Mouse (Mus musculus) hindbrain, embryonic 12.5 days (tissue): ENCODE data around the gene Trappc10. TPM values are rescaled to one million over a fixed set of nuclear protein-coding genes. Genes with fewer than 3 reads are reported as not detected.
A peak's percentile ranks its signal among the peaks of the same experiment; 100 is the strongest.

Experiments used
- ATAC-seq: fragments of 200-750 bp; cut with Nextera tagmentation; 2 replicates; pipeline ENCODE4 v1.8.0; 2017; ENCODE audit warnings: moderate TSS enrichment; ENCODE audit not compliant: low FRiP score
- H3K27ac ChIP-seq: fragments of 300-500 bp; sonication (generic); 2 replicates; pipeline ENCODE4 v1.5.1; 2016; ENCODE audit warnings: mild to moderate bottlenecking
- H3K27me3 ChIP-seq: fragments of 300-500 bp; sonication (generic); 2 replicates; pipeline ENCODE4 v1.6.1; 2016; ENCODE audit warnings: mild to moderate bottlenecking
- H3K36me3 ChIP-seq: fragments of 300-500 bp; sonication (generic); 2 replicates; pipeline ENCODE4 v1.6.1; 2016; ENCODE audit warnings: mild to moderate bottlenecking
- H3K4me1 ChIP-seq: fragments of 300-500 bp; sonication (generic); 2 replicates; pipeline ENCODE4 v1.6.1; 2016
- H3K4me2 ChIP-seq: fragments of 300-500 bp; sonication (generic); replicated peaks from 2 replicates; pipeline ENCODE4 v1.6.1; 2016; ENCODE audit warnings: mild to moderate bottlenecking
- H3K4me3 ChIP-seq: fragments of 300-500 bp; sonication (generic); 2 replicates; pipeline ENCODE4 v1.5.1; 2016; ENCODE audit warnings: mild to moderate bottlenecking
- H3K9ac ChIP-seq: fragments of 300-500 bp; sonication (generic); 2 replicates; pipeline ENCODE4 v1.6.1; 2016; ENCODE audit warnings: mild to moderate bottlenecking, moderate library complexity
- H3K9me3 ChIP-seq: fragments of 300-500 bp; sonication (generic); replicated peaks from 2 replicates; pipeline ENCODE4 v1.6.1; 2016; ENCODE audit warnings: mild to moderate bottlenecking
- WGBS: fragments of 180-500 bp; shearing (Covaris S2); methylation state at CpG from one replicate; pipeline ENCODE4 v1.1.7; 2016; 5-methylcytosine and 5-hydroxymethylcytosine counted together
- polyA plus RNA-seq: library from polyadenylated mRNA; unstranded; fragments of >200 nt; fragmentation: Nextera tagmentation; extraction: Ambion mirVana; gene quantifications from 2 replicates; pipeline ENCODE4 v1.2.1, GENCODE M21; 2016

The Trappc10 gene
- polyA plus RNA-seq, 1 experiment from 2014 or later: 26.0 TPM

GRCm38 (mm10) chr10:78246725-78247124 is 2.3 kb upstream of the Trappc10 start:
- no peak for ATAC-seq

GRCm38 (mm10) chr10:78245225-78245547 is 745 bp upstream of the Trappc10 start:
- H3K9me3 ChIP-seq: no peaks in the 10 kb centered on the region
- no peaks in the 10 kb centered on the region for H3K27me3 ChIP-seq
- H3K36me3 ChIP-seq: 0 out of 2 replicates have a peak, but pooled peaks cover 2% of the 10 kb centered on the region
- peak overlapping the region; percentile 74 for H3K27ac ChIP-seq
- H3K9ac ChIP-seq: peak overlapping the region; percentile 92
- peaks cover 21% of the 10 kb centered on the region for H3K4me1 ChIP-seq
- WGBS: 18% methylated on average over 7 of the region's 7 CpGs
- peak overlapping the region; percentile 84 for H3K4me2 ChIP-seq
- peak overlapping the region; percentile 93 for H3K4me3 ChIP-seq
- peak; percentile 48 for ATAC-seq

More at GRCm38 (mm10) chr10:78246725-78247124, 2.3 kb upstream of the Trappc10 start:
- Histone ChIP-seq H3K4me1 (peaks cover 21% of the 10 kb centered on the region), H3K27me3 (no peaks in the 10 kb centered on the region), H3K9me3 (no peaks in the 10 kb centered on the region), H3K36me3 (0 out of 2 replicates have a peak, but pooled peaks cover 1% of the 10 kb centered on the region), H3K4me2 (no peak overlapping the region), H3K27ac (no peak overlapping the region), H3K4me3 (no peak overlapping the region), H3K9ac (no peak overlapping the region)
- WGBS: 94% methylated on average over 4 of the region's 4 CpGs

GRCm38 (mm10) chr10:78244058-78244437 is 393 bp downstream of the Trappc10 start:
- peaks cover 21% of the 10 kb centered on the region for H3K4me1 ChIP-seq
- under 1% methylated on average over 33 of the region's 33 CpGs for WGBS
- no peaks in the 10 kb centered on the region for H3K9me3 ChIP-seq
- peak overlapping the region; percentile 92 for H3K9ac ChIP-seq
- no peaks in the 10 kb centered on the region for H3K27me3 ChIP-seq
- H3K4me3 ChIP-seq: peak overlapping the region; percentile 93
- H3K27ac ChIP-seq: peak overlapping the region; percentile 74; the same call in 1 of the 2 replicates
- peak; percentile 65 for ATAC-seq
- 0 out of 2 replicates have a peak, but pooled peaks cover 2% of the 10 kb centered on the region for H3K36me3 ChIP-seq
- peak overlapping the region; percentile 84 for H3K4me2 ChIP-seq

- WGBS: 86% methylated on average over 6 of the region's 6 CpGs
- Histone ChIP-seq H3K9me3 (no peaks in the 10 kb centered on the region), H3K36me3 (0 out of 2 replicates have a peak, but pooled peaks cover 7% of the 10 kb centered on the region), H3K4me3 (no peak overlapping the region), H3K4me2 (no peak overlapping the region), H3K27me3 (no peaks in the 10 kb centered on the region), H3K27ac (no peak overlapping the region), H3K9ac (no peak overlapping the region), H3K4me1 (peaks cover 15% of the 10 kb centered on the region)
- no peak for ATAC-seq
Measured at GRCm38 (mm10) chr10:78238926-78239325, 5.5 kb downstream of the Trappc10 start.

- Histone ChIP-seq H3K9me3 (no peaks in the 10 kb centered on the region), H3K36me3 (0 out of 2 replicates have a peak, but pooled peaks cover 7% of the 10 kb centered on the region), H3K9ac (no peak overlapping the region), H3K27me3 (no peaks in the 10 kb centered on the region), H3K4me3 (no peak overlapping the region), H3K27ac (no peak overlapping the region), H3K4me2 (no peak overlapping the region), H3K4me1 (peaks cover 9% of the 10 kb centered on the region)
- WGBS: 95% methylated on average over 5 of the region's 5 CpGs
- ATAC-seq: no peak
Measured at GRCm38 (mm10) chr10:78238297-78238696, 6.1 kb downstream of the Trappc10 start.

GRCm38 (mm10) chr10:78237809-78238208 is 6.6 kb downstream of the Trappc10 start:
- ATAC-seq: no peak

GRCm38 (mm10) chr10:78236885-78237629 is 7.4 kb downstream of the Trappc10 start:
- Histone ChIP-seq H3K9ac (no peak overlapping the region), H3K36me3 (0 out of 2 replicates have a peak, but pooled peaks cover 7% of the 10 kb centered on the region), H3K9me3 (no peaks in the 10 kb centered on the region), H3K27me3 (no peaks in the 10 kb centered on the region), H3K4me1 (no peaks in the 10 kb centered on the region), H3K27ac (no peak overlapping the region), H3K4me2 (no peak overlapping the region), H3K4me3 (no peak overlapping the region)
- ATAC-seq: no peak
- 86% methylated on average over 8 of the region's 8 CpGs for WGBS

More at GRCm38 (mm10) chr10:78237809-78238208, 6.6 kb downstream of the Trappc10 start:
- H3K27ac ChIP-seq: no peak overlapping the region
- H3K4me2 ChIP-seq: no peak overlapping the region
- H3K4me3 ChIP-seq: no peak overlapping the region
- 95% methylated on average over 6 of the region's 6 CpGs for WGBS
- H3K9me3 ChIP-seq: no peaks in the 10 kb centered on the region
- H3K9ac ChIP-seq: no peak overlapping the region
- H3K36me3 ChIP-seq: 0 out of 2 replicates have a peak, but pooled peaks cover 7% of the 10 kb centered on the region
- no peaks in the 10 kb centered on the region for H3K27me3 ChIP-seq
- H3K4me1 ChIP-seq: peaks cover 4% of the 10 kb centered on the region

- WGBS: 96% methylated on average over 6 of the region's 6 CpGs
- ATAC-seq: no peak
Measured at GRCm38 (mm10) chr10:78233756-78234155, 10.7 kb downstream of the Trappc10 start.

GRCm38 (mm10) chr10:78233161-78233560 is 11.3 kb downstream of the Trappc10 start:
- H3K4me1 ChIP-seq: no peaks in the 10 kb centered on the region
- no peaks in the 10 kb centered on the region for H3K27me3 ChIP-seq
- no peak overlapping the region for H3K4me2 ChIP-seq
- no peak for ATAC-seq
- no peak overlapping the region for H3K9ac ChIP-seq
- H3K4me3 ChIP-seq: no peak overlapping the region
- H3K27ac ChIP-seq: no peak overlapping the region
- 89% methylated on average over 5 of the region's 5 CpGs for WGBS
- no peaks in the 10 kb centered on the region for H3K9me3 ChIP-seq
- peaks cover 23% of the 10 kb centered on the region for H3K36me3 ChIP-seq

More at GRCm38 (mm10) chr10:78233756-78234155, 10.7 kb downstream of the Trappc10 start:
- H3K9ac ChIP-seq: no peak overlapping the region
- no peaks in the 10 kb centered on the region for H3K4me1 ChIP-seq
- no peak overlapping the region for H3K27ac ChIP-seq
- H3K4me3 ChIP-seq: no peak overlapping the region
- no peak overlapping the region for H3K4me2 ChIP-seq
- H3K36me3 ChIP-seq: peaks cover 21% of the 10 kb centered on the region
- no peaks in the 10 kb centered on the region for H3K27me3 ChIP-seq
- H3K9me3 ChIP-seq: no peaks in the 10 kb centered on the region

- Histone ChIP-seq H3K9ac (no peak overlapping the region), H3K36me3 (peaks cover 28% of the 10 kb centered on the region), H3K27ac (no peak overlapping the region), H3K27me3 (no peaks in the 10 kb centered on the region), H3K9me3 (no peaks in the 10 kb centered on the region), H3K4me2 (no peak overlapping the region), H3K4me3 (no peak overlapping the region), H3K4me1 (no peaks in the 10 kb centered on the region)
- ATAC-seq: no peak
- 90% methylated on average over 4 of the region's 4 CpGs for WGBS
Measured at GRCm38 (mm10) chr10:78232301-78232980, 12.0 kb downstream of the Trappc10 start.

- Histone ChIP-seq H3K27me3 (no peaks in the 10 kb centered on the region), H3K9ac (no peak overlapping the region), H3K4me3 (no peak overlapping the region), H3K27ac (no peak overlapping the region), H3K36me3 (peaks cover 37% of the 10 kb centered on the region), H3K9me3 (no peaks in the 10 kb centered on the region), H3K4me2 (no peak overlapping the region), H3K4me1 (no peaks in the 10 kb centered on the region)
- no peak for ATAC-seq
- 90% methylated on average over 5 of the region's 5 CpGs for WGBS
Measured at GRCm38 (mm10) chr10:78228560-78228928, 15.9 kb downstream of the Trappc10 start.

GRCm38 (mm10) chr10:78227875-78228559 is 16.4 kb downstream of the Trappc10 start:
- no peak overlapping the region for H3K4me2 ChIP-seq
- no peak overlapping the region for H3K27ac ChIP-seq
- H3K9ac ChIP-seq: no peak overlapping the region
- 92% methylated on average over 8 of the region's 8 CpGs for WGBS
- ATAC-seq: no peak
- no peaks in the 10 kb centered on the region for H3K27me3 ChIP-seq
- no peaks in the 10 kb centered on the region for H3K9me3 ChIP-seq
- H3K36me3 ChIP-seq: peaks cover 37% of the 10 kb centered on the region
- H3K4me1 ChIP-seq: no peaks in the 10 kb centered on the region
- H3K4me3 ChIP-seq: no peak overlapping the region
